Mouse (Mus musculus): ENCODE measurements around the gene Fah.

The Fah gene

DNA sequence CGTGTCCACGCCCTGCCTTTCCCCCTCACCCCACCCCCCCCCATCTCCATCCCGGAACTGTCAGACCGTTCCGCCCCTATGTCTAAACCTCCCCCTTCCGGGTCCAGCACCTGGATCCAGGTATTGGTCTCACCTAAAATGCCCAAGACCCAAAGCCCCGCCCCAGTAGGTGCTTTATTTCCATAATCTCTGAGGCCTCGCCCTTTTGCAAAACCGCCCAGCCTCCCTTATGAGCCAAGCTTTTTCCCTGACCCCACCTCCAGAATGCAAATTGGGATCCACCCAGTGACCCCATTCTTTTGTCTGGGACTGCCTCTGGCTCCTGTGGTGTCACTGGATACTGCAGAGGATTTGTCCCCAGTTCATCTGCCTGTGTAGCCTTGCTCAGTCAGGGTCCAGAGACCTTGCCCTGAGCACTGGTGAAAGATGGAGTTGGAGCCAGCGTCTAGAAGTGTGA lies at the start of gene Fah:
TSS of gene Fah (minus strand) at position 430 of the 457 bp plus-strand sequence.
- peak; percentile 90 for DNase-seq

DNA sequence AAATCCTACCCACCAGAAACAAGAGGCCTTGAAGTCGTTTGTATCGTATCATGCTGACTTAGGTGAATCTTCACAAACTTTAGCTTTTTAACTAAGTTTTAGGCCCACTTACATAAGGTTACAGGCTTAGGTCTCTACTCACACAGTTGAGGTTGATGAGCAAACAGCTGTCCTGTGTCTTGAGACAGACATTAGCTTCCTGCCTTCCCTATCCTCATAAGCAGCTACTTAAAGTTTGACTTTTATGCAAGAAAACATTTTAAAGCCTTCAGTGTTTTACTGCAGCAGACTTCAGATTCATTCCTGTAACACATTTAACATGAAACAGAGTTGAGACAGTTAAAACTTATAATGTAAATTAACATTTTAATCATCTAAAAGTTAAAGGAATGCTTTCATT lies 46.2 kb upstream of the Fah start:
- DNase-seq = no peak

DNA sequence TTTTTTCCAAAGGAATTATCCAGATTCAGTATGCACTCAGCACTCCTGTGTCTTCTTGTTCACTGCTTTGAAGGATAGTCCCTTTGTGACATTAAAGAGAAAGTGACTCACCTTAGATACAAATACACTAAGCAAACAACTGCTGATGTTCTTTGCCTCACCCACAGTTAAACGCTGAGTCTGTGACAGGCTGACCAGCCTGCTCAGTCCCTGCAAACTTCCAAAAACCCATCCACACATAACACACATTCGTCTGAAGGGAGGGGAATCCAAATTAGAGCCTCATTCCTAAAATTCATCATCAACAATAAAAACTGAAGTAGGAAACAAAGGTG lies 45.4 kb upstream of the Fah start:
- no peak for DNase-seq

DNA sequence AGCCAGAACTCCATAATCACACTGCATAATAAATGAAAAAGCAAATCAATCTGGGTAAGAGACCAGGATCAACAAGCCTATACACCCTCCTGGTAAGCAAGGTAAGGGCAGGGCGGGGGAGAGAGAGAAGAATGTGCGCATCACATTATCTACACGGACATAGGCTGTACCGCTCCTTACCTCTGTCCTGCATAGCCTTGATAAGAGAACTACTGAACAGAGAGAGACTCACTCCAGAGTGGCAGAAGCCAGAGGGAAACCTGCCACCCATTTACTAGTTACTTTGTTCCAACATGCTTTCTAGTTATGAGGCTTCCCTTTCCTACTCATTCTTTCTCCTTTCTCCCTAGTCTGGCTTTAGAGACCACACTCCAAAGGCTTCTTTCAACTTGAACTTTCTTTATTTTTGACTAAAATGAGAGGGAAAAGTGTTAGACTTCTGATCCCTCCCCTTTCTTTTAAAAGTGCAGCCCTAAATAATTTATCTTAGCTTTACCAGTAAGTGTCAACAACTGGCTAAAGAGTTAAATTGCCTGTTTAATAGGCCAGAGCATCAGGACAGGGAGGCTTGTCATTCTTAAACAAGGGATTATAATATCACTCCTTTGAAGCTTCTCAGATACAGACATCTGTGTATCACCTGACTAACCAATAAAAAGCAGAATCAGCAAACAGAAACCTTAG lies 44.9 kb upstream of the Fah start:
- no peak for DNase-seq

DNA sequence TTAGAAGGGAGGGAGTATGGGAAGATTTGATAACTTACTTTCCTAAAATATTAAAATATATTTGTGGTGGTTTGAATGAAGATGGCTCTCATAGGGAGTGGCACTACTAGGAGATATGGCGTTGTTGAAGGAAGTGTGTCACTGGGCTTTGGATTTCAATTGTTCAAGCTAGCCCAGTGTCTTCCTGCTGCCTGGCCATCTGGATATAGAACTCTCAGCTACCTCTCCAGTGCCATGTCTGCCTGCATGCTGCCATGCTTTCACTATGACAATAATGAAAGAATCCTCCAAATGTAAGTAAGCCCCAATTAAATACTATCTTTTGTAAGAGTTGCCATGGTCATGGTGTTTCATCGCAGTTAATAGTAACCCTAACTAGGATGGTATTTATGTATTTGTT lies 42.5 kb upstream of the Fah start:
- no peak for DNase-seq

DNA sequence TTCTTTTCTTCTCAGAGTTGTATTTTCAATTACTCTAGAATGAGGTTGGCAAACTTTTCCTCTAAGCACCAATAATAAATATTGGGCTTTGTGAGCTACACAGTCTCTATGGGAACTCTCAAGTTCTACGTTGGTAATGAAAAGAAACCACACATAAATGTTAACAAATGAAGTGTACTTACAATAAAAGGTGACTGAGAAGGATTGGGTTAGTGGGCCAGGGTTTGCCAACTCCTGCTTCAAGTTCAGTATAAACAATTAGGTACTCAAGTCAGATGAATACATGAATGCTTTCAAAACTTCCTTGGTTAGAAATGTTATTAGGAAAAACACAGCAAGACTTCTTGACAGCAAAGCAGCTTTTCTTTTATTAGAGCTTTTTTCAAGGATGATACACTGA lies 39.7 kb upstream of the Fah start:
- no peak for DNase-seq

DNA sequence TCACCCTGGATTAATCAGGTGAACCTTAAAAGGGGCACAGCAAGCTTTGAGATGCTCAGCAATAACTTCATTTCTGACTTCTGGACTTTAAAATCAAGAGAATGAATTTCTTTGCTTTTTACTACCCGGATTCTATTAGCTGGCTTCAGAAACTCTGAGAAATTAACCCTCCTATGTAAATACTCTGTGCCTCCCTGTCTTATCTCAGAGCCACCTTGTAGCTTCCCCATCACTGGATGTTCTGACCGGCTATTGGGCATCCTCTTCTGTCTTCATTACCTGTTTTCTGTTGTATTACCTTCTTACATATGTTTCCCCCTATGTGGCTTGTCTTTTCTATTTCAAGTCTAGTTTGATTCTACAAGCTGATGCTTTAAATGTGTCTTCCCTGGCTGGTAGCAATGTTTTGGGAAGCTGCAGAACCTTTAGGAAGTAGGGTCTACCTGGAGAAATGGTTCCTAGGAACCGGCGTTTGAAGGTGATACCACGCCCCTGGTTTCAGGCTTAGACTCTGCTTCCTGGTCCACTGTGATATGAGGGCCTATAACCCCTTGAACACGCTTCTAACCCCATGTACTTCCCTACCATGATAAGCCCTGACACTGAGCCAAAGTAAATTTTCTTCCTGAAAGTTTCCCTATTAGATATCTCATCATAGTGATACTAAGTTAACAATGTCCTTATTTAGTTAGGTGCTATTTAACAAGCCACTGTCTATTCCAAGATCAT lies 36.9 kb upstream of the Fah start:
- DNase-seq = no peak

DNA sequence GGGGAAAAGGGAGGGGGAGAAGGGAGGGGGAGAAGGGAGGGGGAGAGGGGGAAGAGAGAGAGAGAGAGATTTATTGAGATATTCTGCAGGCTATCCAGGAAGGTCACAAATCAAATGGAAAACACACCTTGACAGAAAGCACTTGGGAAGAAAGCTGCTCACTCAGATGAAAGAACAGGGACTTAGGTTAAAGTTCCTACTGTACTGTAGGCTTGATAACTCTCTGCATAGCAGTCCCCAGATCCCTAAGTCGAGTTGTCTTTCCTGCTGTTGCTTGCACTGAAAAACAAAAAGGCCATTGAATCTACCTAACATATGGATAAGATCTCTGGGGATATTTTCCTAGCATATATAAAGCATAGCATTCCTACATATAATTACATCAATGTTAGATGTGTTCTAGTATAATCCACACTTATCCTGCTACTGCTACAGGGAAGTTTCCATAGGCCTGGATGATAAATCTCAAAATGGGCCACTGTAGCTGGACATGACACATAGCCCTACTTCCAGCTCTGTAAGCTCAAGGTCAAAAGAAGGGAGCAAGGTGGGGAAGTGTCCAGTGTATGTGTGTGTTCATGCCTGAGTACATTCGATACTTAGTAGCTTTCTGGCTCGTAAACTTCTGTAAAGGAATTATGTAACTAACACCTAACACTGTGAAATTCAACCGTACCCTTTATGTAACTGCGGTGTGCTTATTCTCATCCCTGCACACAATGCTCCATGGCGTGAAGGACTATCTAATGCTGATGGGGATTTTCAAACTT lies 35.8 kb upstream of the Fah start:
- peak; percentile 24 for DNase-seq

DNA sequence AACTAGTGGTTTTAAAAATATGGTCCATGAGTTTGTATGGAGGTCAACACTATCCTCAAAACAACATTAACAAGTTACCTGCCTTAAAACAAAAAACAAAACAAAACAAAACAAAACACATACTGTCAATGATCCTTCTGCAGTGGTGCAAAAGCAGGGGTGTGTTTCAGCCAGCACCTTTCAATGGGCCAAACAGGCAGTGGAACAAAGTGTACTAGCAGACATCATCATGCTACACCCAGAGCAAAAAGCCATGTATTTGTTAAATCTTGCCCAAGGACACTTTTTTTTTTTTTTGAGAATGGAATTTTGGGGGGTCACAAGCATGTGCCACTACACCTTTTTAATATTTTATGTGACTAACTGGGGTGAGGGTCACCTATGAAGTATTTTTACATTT lies 30.4 kb upstream of the Fah start:
- DNase-seq = no peak

DNA sequence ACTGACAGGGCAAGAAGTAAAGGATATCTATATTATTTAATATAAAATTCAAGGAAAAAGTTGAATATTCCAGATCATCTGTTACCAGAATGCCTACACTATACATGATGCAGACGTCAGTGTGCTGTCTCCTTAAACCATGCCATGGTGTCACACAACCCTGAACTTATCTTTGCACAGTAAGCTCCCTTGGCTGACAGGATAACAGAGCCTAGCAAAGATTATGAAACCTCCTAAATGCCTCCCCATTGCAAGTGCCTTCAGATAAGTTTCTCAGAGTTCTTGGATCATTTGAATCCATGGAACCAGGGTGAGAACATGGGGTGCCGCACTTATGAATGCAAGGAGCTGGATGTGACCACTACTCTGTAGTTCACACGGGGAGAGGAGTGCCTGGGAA lies 25.4 kb upstream of the Fah start:
- no peak for DNase-seq

DNA sequence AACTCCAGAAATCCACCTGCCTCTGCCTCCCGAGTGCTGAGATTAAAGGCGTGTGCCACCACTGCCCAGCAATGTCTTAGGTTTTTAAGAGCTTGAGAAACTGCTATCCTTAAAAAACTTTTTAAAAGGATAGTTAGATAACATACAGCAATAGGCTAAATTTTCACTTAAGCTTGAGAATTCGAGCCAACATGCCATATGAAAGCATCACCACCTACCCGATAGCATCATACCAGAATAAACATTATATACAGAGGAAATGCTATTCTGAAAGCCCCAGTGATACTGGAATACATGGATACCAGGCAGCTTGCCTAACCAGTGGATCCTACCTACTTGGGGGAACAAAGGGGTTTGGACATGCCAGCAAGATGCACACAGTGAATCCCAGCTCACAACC lies 17.2 kb upstream of the Fah start:
- no peak for DNase-seq

DNA sequence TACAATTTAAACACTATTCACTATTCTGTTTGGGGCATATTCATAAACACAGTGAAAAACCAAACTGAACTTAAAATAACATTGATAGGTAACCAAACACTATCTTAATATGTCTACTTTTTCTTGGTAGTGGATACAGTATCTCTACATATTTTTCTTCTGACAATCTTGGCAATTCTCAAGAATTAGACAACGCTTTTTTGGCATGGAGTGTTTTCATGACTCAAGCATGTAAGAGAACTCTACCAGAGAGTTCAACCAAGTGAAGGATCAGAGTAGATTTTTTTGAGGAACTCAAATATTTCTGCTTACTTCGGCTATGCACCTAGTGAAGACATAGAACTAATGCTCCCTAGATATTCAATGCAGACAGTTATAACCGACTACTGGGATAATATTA lies 14.4 kb upstream of the Fah start:
- DNase-seq = no peak

DNA sequence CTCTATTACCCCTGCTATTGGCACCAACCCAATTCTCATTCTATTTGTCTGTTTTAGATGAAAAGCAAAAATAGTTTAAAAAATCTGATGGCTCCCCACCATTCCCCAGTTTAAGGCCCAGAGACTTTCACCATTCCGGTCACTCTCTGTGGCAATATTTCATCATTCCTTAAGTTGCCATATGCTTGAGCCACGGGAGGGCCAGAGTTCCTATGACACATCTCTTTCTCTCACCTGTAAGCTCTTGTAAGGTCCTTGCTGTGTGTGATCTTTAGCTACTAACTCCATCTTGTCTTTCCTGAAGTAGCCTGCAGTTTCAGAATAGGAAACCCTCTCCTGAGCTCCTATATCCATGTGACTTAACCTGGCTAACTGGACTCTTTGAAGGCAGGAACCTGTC lies 12.4 kb upstream of the Fah start:
- no peak for DNase-seq

DNA sequence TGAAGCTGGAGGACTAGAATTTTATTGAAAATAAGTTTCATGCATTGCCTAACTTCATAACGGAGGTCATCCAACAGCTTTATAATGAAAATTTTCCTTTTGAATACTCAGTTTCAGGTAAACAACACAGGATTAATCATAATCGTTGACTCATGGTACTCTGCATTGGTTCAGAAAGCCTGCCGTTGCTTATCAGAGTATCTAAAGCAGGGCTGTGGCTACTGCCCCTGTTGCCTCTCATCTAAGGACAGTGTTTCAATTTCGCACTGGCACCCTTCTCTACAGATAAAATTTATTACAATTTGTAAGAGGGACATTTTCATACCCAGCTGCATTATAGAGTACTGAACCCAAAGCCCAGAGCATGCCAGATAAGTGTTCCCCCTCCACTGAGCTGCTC lies 5.9 kb upstream of the Fah start:
- no peak for DNase-seq

DNA sequence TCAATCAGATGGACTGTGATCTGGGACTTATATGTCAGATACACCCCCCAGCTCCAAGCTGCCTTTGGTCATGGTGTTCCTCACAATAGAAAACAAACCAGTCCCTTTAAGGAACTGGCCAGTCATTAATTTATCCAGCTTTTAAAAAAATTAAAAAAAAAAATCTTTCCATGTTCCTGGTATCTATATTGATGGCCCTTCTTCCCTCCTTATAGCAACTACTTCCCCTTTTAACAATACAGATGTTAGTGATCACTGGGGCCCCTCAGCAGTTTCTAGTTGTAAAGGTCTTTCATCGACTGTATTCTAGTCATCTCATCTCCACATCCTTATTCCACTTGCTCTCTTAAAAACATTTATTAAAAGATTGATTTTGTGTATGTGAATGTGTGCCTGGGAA lies 5.1 kb upstream of the Fah start:
- DNase-seq = no peak

DNA sequence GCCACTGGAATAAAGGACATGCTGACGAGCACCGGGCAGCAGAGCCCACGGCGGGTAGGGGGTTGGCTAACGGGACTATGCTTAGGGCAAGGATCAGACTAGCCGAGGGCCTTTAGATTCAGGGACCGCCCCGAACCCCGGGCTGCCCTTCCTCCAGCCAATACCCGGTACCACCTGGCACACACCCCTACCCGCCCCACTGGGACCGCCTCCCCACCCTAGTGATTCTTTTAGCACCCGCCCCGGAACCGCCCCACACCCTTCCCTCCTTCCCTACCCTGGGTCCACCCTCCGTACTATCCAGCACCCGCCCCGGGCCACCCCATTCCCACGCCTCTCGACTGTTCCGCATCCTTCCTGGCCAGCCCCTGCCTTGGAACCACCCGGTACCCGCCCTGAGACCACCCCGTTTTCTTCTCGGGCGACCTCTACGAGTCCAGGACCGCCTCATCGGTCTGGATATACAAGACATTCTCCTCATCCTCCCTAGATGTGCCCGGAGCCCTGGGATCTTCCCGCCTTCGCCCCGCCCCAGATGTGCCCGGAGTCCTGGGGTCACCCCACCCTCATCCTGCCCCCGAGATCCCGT lies 724 bp downstream of the Fah start:
- DNase-seq = peak; percentile 95

DNA sequence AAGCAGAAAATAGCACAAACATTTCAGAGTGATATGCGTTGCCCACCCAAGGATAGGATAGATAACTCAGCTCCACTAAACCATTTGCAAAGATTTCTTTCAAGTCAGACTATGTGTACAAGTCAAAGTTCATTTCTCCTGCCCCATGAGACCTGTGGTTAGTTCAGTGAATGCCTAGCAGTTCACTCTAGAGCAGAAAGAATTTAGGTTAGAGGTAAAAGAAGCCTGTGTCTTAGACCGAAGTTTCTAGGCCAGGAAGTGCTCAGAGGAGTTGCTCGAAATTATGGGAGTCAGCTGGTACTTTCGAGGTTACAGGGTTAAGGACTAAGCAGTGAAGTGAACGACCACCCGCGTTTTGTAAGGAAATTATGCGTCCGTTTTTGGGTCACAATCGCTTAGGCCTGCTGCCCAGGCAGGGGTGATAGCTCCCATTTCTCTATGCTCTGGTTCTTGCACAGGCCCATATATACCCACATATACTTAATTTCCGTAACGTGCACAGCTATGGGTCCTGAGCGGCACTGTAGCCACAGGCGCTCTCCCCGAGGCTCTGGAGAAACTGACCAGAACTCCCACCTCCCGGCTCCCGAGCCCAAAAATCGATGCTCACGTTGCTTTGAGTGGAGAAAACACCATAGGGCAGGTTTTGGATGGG lies 1.4 kb downstream of the Fah start:
- no peak for DNase-seq

DNA sequence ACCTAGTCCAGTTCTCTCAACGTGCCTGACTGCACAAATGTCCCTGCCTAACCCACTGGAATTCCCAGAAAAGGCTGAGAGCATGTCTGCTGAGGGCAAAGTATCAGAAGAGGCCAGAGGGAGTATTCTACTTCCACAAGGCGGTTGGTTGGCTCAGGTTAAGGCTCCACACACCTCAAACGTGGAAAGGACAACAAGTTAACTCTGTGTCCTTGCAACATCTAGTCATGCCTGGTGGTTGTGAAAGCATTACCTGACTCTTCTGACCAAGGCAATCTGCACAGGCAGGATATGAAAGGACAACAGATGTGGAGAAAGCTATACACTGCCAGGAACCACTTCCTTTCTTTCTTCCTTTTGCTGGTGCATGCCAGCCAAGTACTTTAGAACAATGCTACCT lies 2.0 kb downstream of the Fah start:
- DNase-seq = peak; percentile 88

DNA sequence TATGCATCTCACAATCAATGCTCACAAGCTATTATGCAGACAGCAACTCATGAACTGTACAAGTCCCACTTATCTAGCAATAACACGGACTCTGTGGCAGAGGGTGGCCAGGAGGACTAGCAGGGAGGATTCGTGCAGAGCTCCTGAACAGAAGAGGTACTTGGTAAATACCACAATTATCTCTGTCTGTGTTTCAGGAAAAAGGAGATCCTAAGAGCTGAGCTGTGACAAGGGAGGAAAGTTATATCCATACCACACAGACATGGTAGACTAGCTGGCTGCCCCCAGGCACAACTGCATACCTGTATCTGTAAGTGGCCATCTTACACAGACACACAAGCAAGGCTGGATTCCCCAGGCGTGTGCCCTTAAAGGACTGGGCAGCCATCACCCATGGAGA lies 5.2 kb downstream of the Fah start:
- no peak for DNase-seq

DNA sequence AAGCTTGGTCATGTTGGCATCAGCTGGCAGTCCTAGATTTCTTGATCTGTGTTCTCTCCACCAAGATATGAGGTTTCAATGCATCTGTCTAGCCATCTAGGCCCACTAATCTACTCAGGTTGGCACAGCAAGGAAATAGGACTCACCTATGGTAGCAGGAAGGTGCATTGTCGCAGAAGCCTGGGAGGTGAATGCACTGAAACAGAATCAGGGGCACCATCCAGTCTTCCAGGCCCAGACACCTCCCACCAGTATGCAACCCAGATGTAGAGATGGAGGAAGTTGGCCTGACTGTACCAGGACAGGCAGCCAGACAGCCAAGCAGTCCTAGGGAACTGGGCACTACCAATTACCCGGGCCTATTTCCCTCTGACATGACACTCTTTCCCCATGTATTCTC lies 5.9 kb downstream of the Fah start:
- DNase-seq = no peak

DNA sequence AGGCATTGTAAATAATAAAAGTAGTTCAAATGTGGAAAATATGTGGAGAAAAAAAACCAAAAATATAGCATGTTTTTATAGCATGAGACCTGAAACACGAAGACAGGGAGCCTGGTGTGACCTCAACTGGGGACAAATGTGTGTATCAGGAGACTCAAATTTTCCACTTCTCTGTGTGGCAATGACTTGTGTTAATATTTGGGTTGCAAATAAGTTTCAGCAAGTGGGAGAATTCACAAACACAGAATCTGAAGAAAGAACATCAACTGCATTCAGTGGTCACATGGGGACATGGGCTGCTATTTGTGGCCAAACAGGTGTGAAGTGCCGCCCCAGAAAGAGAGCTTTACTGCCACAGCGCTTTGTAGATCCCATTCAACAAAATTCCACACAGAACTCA lies 9.9 kb downstream of the Fah start:
- DNase-seq = no peak

DNA sequence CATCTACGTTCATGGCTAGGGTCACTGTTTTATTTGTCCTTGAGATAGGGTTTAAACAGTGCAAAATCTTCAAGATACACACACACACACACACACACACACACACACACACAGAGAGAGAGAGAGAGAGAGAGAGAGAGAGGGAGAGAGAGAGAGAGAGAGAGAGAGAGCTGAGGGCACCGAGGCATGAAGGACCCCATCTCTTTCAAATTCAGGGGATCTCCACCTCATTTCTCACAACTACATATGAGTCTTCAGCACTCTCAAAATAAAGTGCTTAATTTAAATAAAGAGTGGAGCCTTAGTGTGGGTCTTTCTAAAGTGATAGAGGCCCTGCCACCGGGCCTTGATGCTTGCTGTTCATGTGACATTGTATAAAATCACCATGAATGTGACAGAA lies 10.5 kb downstream of the Fah start:
- peak; percentile 0 for DNase-seq

DNA sequence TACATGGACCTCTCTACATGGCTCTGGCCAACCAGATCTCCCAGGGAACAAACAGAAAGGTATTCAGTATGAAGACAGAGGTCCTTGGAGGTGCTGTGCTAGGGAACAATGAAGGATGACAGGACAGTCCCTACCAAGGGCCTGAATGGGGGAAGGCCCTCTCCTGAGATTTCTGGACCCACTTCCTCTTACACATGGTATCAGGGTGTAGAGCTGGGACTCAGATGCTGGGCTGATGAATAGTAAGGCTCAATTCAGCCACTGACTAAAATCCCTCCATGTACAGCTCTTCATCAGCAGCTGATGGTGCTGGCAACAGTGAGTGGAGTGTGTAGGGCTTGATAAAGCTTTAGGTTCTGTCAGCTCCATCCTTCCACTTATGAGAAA lies 11.6 kb downstream of the Fah start:
- DNase-seq = peak; percentile 1

Measured in kidney, adult 11 months (tissue).